Mouse (Mus musculus) MEL (cell line): Measurements from ENCODE around the gene Edil3. TPM values are rescaled to one million over a fixed set of nuclear protein-coding genes. Genes with fewer than 3 reads are reported as not detected.

Experiments used
- DNase-seq: peaks from one replicate; pipeline ENCODE4 v3.0.0; 2011; ENCODE audit warnings: low read depth, low spot score
- H3K27ac ChIP-seq: 2 replicates; pipeline ENCODE4 v1.5.1; 2012; ENCODE audit warnings: low read depth, mild to moderate bottlenecking, control low read depth, low read length, moderate library complexity; ENCODE audit not compliant: control insufficient read depth
- H3K27me3 ChIP-seq, 2 experiments: fragments of 150-350 bp in 1 of 2; sonication (generic) in 1 of 2; 2 replicates each; pipeline ENCODE4 v1.6.1; 2012; ENCODE audit warnings: low read length in 2 of 2, mild to moderate bottlenecking in 2 of 2, improper control_type of control experiment in 1 of 2, moderate library complexity in 1 of 2; ENCODE audit not compliant: insufficient read depth in 2 of 2, control insufficient read depth in 1 of 2
- H3K36me3 ChIP-seq, 2 experiments: 2 replicates each; pipeline ENCODE4 v1.6.1; 2012 to 2014; ENCODE audit warnings: low read length in 2 of 2, improper control_type of control experiment in 1 of 2, inconsistent platforms in 1 of 2, mild to moderate bottlenecking in 1 of 2; ENCODE audit not compliant: insufficient read depth in 2 of 2, control insufficient read depth in 1 of 2
- H3K4me1 ChIP-seq, 2 experiments: fragments of 150-350 bp in 1 of 2; sonication (generic) in 1 of 2; 2 replicates each; pipeline ENCODE4 v1.6.1; 2012; ENCODE audit warnings: low read length in 2 of 2, improper control_type of control experiment in 1 of 2, mild to moderate bottlenecking in 1 of 2; ENCODE audit not compliant: insufficient read depth in 2 of 2, control insufficient read depth in 1 of 2
- H3K4me3 ChIP-seq, 2 experiments: fragments of 150-350 bp in 1 of 2; sonication (generic) in 1 of 2; 2 replicates each; pipeline ENCODE4 v1.5.1; 2012; ENCODE audit warnings: low read depth in 2 of 2, low read length in 2 of 2, mild to moderate bottlenecking in 2 of 2, moderate library complexity in 2 of 2, control low read depth in 1 of 2, improper control_type of control experiment in 1 of 2; ENCODE audit not compliant: control insufficient read depth in 1 of 2, insufficient read depth in 1 of 2
- H3K79me2 ChIP-seq: 2 replicates; pipeline ENCODE4 v1.6.1; 2012; ENCODE audit warnings: mild to moderate bottlenecking, low read length, moderate library complexity; ENCODE audit not compliant: control insufficient read depth, poor library complexity, insufficient read depth
- H3K9ac ChIP-seq: 2 replicates; pipeline ENCODE4 v1.6.1; 2012; ENCODE audit warnings: low read depth, mild to moderate bottlenecking, control low read depth, low read length, moderate library complexity; ENCODE audit not compliant: control insufficient read depth, poor library complexity, severe bottlenecking
- H3K9me3 ChIP-seq: fragments of 150-350 bp; sonication (generic); replicated peaks from 2 replicates; pipeline ENCODE4 v1.6.1; 2012; ENCODE audit warnings: mild to moderate bottlenecking, low read length, improper control_type of control experiment, moderate library complexity; ENCODE audit not compliant: insufficient read depth
- BHLHE40 ChIP-seq: IDR thresholded peaks from 2 replicates; pipeline ENCODE4 v1.6.1; 2012; ENCODE audit warnings: low read depth, mild to moderate bottlenecking, inconsistent platforms, low read length, improper control_type of control experiment, borderline replicate concordance
- CHD1 ChIP-seq: IDR thresholded peaks from 2 replicates; pipeline ENCODE4 v1.6.1; 2012; ENCODE audit warnings: low read depth, mild to moderate bottlenecking, inconsistent platforms, low read length, improper control_type of control experiment
- E2F4 ChIP-seq: IDR thresholded peaks from 2 replicates; pipeline ENCODE4 v1.6.1; 2011; ENCODE audit warnings: low read depth, low read length, improper control_type of control experiment, borderline replicate concordance
- ELF1 ChIP-seq: IDR thresholded peaks from 2 replicates; pipeline ENCODE4 v1.6.1; 2014; ENCODE audit warnings: low read depth, mild to moderate bottlenecking, inconsistent platforms, low read length, improper control_type of control experiment, moderate library complexity
- ETS1 ChIP-seq: IDR thresholded peaks from 2 replicates; pipeline ENCODE4 v1.6.1; 2012; ENCODE audit warnings: low read depth, mild to moderate bottlenecking, inconsistent platforms, low read length, improper control_type of control experiment, moderate library complexity
- KAT2A ChIP-seq: conservative IDR thresholded peaks from 2 replicates; pipeline ENCODE4 v1.6.1; 2012; ENCODE audit warnings: low read depth, low read length, improper control_type of control experiment, inconsistent platforms
- MAX ChIP-seq: IDR thresholded peaks from 2 replicates; pipeline ENCODE4 v1.6.1; 2011; ENCODE audit warnings: low read length, improper control_type of control experiment
- MAZ ChIP-seq: IDR thresholded peaks from 2 replicates; pipeline ENCODE4 v1.6.1; 2012; ENCODE audit warnings: low read depth, mild to moderate bottlenecking, inconsistent platforms, low read length, improper control_type of control experiment
- NELFE ChIP-seq: IDR thresholded peaks from 2 replicates; pipeline ENCODE4 v1.6.1; 2011; ENCODE audit warnings: low read depth, low read length, improper control_type of control experiment
- POLR2AphosphoS2 ChIP-seq: IDR thresholded peaks from 2 replicates; pipeline ENCODE4 v1.6.1; 2011; ENCODE audit warnings: low read length, improper control_type of control experiment
- POLR2AphosphoS5 ChIP-seq: IDR thresholded peaks from 2 replicates; pipeline ENCODE4 v1.6.1; 2012; ENCODE audit warnings: low read depth, borderline replicate concordance, mild to moderate bottlenecking, inconsistent platforms, low read length, moderate library complexity, mixed read lengths
- RCOR1 ChIP-seq: IDR thresholded peaks from 2 replicates; pipeline ENCODE4 v1.6.1; 2012; ENCODE audit warnings: low read depth, mild to moderate bottlenecking, inconsistent platforms, low read length, improper control_type of control experiment
- TBP ChIP-seq: IDR thresholded peaks from 2 replicates; pipeline ENCODE4 v1.8.0; 2011; ENCODE audit warnings: low read depth, low read length, improper control_type of control experiment
- UBTF ChIP-seq: IDR thresholded peaks from 2 replicates; pipeline ENCODE4 v1.6.1; 2012; ENCODE audit warnings: low read depth, mild to moderate bottlenecking, inconsistent platforms, low read length, improper control_type of control experiment, moderate library complexity, borderline replicate concordance; ENCODE audit not compliant: insufficient read depth
- USF1 ChIP-seq: IDR thresholded peaks from 2 replicates; pipeline ENCODE4 v1.6.1; 2014; ENCODE audit warnings: low read depth, mild to moderate bottlenecking, inconsistent platforms, low read length, improper control_type of control experiment, moderate library complexity
- USF2 ChIP-seq, 2 experiments: IDR thresholded peaks; 2 replicates each; pipeline ENCODE4 v1.6.1; 2011 to 2012; ENCODE audit warnings: improper control_type of control experiment in 2 of 2, low read length in 2 of 2, borderline replicate concordance in 1 of 2, inconsistent platforms in 1 of 2, low read depth in 1 of 2, mild to moderate bottlenecking in 1 of 2; ENCODE audit not compliant: insufficient read depth in 1 of 2
- ZC3H11A ChIP-seq: IDR thresholded peaks from 2 replicates; pipeline ENCODE4 v1.6.1; 2012; ENCODE audit warnings: low read depth, mild to moderate bottlenecking, inconsistent platforms, low read length, improper control_type of control experiment
- ZKSCAN1 ChIP-seq: IDR thresholded peaks from 2 replicates; pipeline ENCODE4 v1.6.1; 2012; ENCODE audit warnings: low read depth, mild to moderate bottlenecking, inconsistent platforms, low read length, improper control_type of control experiment, moderate library complexity
- ZMIZ1 ChIP-seq: IDR thresholded peaks from 2 replicates; pipeline ENCODE4 v1.6.1; 2012; ENCODE audit warnings: low read depth, mild to moderate bottlenecking, inconsistent platforms, low read length, improper control_type of control experiment, moderate library complexity
- ZNF384 ChIP-seq: IDR thresholded peaks from 2 replicates; pipeline ENCODE4 v1.6.1; 2012; ENCODE audit warnings: low read depth, mild to moderate bottlenecking, inconsistent platforms, low read length, improper control_type of control experiment
- polyA plus RNA-seq, 2 experiments: library from polyadenylated mRNA; stranded (reverse) in 1 of 2; unstranded in 1 of 2; fragments of >175 nt in 1 of 2; fragments of >200 nt in 1 of 2; gene quantifications; 2 replicates each; pipeline versions ENCODE4 v1.2.1 to v1.2.4; 2012; ENCODE audit warnings: low replicate concordance in 2 of 2, low read depth in 1 of 2; ENCODE audit not compliant: insufficient read length in 2 of 2, insufficient read depth in 1 of 2, missing spikeins in 1 of 2
- total RNA-seq: library from RNA; depleted of rRNA; stranded (reverse); fragments of 300-350 nt; gene quantifications from 2 replicates; pipeline ENCODE4 v1.2.3, GENCODE M21; 2012

Edil3 gene
- total and polyA plus RNA-seq, 3 experiments, result not detected

- Histone ChIP-seq H3K79me2 (no peaks in the 10 kb centered on the region), H3K9ac (no peak overlapping the region), H3K4me3 (no peak overlapping the region), H3K27ac (no peak overlapping the region), H3K9me3 (no peaks in the 10 kb centered on the region), H3K36me3 (no peaks in the 10 kb centered on the region), H3K4me1 (no peaks in the 10 kb centered on the region), H3K27me3 (no peaks in the 10 kb centered on the region)
- no peak for DNase-seq
- TF ChIP-seq BHLHE40 (no peak), ZNF384 (no peak), ELF1 (no peak), POLR2AphosphoS5 (no peak), USF1 (no peak), ZMIZ1 (no peak), UBTF (no peak), RCOR1 (no peak), ZC3H11A (no peak), ETS1 (no peak), E2F4 (no peak), MAZ (no peak), NELFE (no peak), POLR2AphosphoS2 (no peak), ZKSCAN1 (no peak), CHD1 (no peak), MAX (no peak), USF2 (IDR thresholded peaks at IDR 0.05; ENCODE audit: borderline replicate concordance in 1 of 2, insufficient read depth in 1 of 2, low read depth in 1 of 2, low read length in 2 of 2) (no peak)
Measured at GRCm38 (mm10) chr13:88900046-88900445, 78.8 kb downstream of the Edil3 start.

GRCm38 (mm10) chr13:88907405-88907804 is 86.1 kb downstream of the Edil3 start:
- no peaks in the 10 kb centered on the region for H3K36me3 ChIP-seq
- no peak for TF ChIP-seq KAT2A
- no peak for TF ChIP-seq TBP
- TF ChIP-seq USF2 (IDR thresholded peaks at IDR 0.05; ENCODE audit: borderline replicate concordance in 1 of 2, insufficient read depth in 1 of 2, low read depth in 1 of 2, low read length in 2 of 2), result no peak
- no peak for DNase-seq
- H3K4me1 ChIP-seq, result no peaks in the 10 kb centered on the region
- no peak overlapping the region for H3K9ac ChIP-seq
- H3K79me2 ChIP-seq, result no peaks in the 10 kb centered on the region
- H3K27ac ChIP-seq, result no peak overlapping the region
- H3K9me3 ChIP-seq, result no peaks in the 10 kb centered on the region
- no peaks in the 10 kb centered on the region for H3K27me3 ChIP-seq
- H3K4me3 ChIP-seq, result no peak overlapping the region
